Mouse (Mus musculus) forebrain, embryonic 10.5 days (tissue): Measurements from ENCODE around the gene Nfkbiz. TPM values are rescaled to one million over a fixed set of nuclear protein-coding genes. Genes with fewer than 3 reads are reported as not detected.
"Not testable (repeated sequence)": the region's sequence is repeated elsewhere in the genome, so short reads cannot be mapped to it uniquely, and the experiment has no call there.

Experiments used
- DNase-seq: peaks from one replicate; pipeline ENCODE4 v3.0.0-alpha.2; 2017; ENCODE audit warnings: low spot score; ENCODE audit errors: extremely low spot score
- H3K27ac ChIP-seq: fragments of 300-500 bp; sonication (generic); 2 replicates; pipeline ENCODE4 v1.5.1; 2016; ENCODE audit warnings: mild to moderate bottlenecking
- H3K27me3 ChIP-seq: fragments of 300-500 bp; sonication (generic); 2 replicates; pipeline ENCODE4 v1.6.1; 2016; ENCODE audit warnings: mild to moderate bottlenecking; ENCODE audit not compliant: poor library complexity, severe bottlenecking
- H3K36me3 ChIP-seq: fragments of 300-500 bp; sonication (generic); replicated peaks from 2 replicates; pipeline ENCODE4 v1.6.1; 2016; ENCODE audit warnings: mild to moderate bottlenecking, moderate library complexity
- H3K4me1 ChIP-seq: fragments of 300-500 bp; sonication (generic); 2 replicates; pipeline ENCODE4 v1.6.1; 2016
- H3K4me3 ChIP-seq: fragments of 300-500 bp; sonication (generic); 2 replicates; pipeline ENCODE4 v1.5.1; 2016; ENCODE audit warnings: mild to moderate bottlenecking, moderate library complexity
- H3K9me3 ChIP-seq: fragments of 300-500 bp; sonication (generic); 2 replicates; pipeline ENCODE4 v1.6.1; 2016; ENCODE audit warnings: mild to moderate bottlenecking, moderate library complexity
- WGBS: fragments of 180-500 bp; shearing (Covaris S2); methylation state at CpG from one replicate; pipeline ENCODE4 v1.1.7; 2016; 5-methylcytosine and 5-hydroxymethylcytosine counted together
- polyA plus RNA-seq: library from polyadenylated mRNA; unstranded; fragments of >200 nt; fragmentation: Nextera tagmentation; extraction: Ambion mirVana; gene quantifications from 2 replicates; pipeline ENCODE4 v1.2.1, GENCODE M21; 2016

The Nfkbiz gene
- polyA plus RNA-seq, 1 experiment from 2014 or later: 1.8 TPM

DNA sequence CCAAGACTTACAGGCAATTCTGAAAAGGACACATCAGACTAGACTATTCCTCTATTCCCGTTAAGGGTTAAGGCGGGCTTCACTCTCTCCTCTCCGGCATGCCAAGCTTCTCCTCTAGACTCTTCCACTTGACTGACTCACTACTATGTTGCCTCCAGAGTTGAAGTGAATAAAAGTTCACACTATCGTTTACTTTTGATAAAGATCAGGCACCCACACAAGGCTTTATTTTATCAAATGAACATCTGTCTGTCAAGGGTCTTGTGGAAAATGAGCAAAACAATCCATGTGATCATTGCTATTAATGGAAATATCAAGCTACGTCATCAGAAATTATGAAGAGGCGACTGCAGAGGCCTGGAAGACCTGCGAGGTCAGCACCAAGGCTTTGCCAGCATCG, 9.0 kb upstream of the Nfkbiz start:
- 85% methylated on average over 8 of the region's 8 CpGs for WGBS
- no peak for DNase-seq
- Histone ChIP-seq H3K27ac (no peak overlapping the region), H3K27me3 (no peaks in the 10 kb centered on the region), H3K9me3 (no peaks in the 10 kb centered on the region; the same call in 1 of the 2 replicates), H3K4me1 (no peaks in the 10 kb centered on the region), H3K4me3 (no peak overlapping the region), H3K36me3 (peaks cover 28% of the 10 kb centered on the region)

- H3K9me3 ChIP-seq: no peaks in the 10 kb centered on the region; the same call in 1 of the 2 replicates
- no peak overlapping the region for H3K27ac ChIP-seq
- no peak overlapping the region for H3K4me3 ChIP-seq
- no peaks in the 10 kb centered on the region for H3K27me3 ChIP-seq
- WGBS: 93% methylated on average over 3 of the region's 3 CpGs
- no peak for DNase-seq
- peaks cover 20% of the 10 kb centered on the region for H3K36me3 ChIP-seq
- no peaks in the 10 kb centered on the region for H3K4me1 ChIP-seq
Observed at GRCm38 (mm10) chr16:55844847-55845246, 6.1 kb upstream of the Nfkbiz start.

DNA sequence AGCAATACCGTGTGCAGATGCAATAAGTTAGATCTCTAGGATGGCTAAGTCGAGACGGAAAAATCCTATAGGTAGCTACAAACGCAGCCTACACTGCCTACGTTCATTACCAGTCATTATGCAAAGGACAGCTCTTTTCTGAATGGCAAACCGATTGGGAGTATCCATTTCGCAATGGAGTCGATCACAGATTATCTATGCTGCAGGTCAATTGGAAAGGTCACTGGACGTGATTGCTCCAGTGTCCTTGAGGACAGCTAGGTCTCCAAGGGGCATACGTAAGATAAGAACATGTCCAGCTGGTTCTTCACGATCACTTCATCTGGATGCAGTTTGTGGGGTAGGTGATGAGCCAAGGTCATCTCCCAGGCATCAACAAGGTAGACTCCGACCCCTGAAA, 5.2 kb upstream of the Nfkbiz start:
- Histone ChIP-seq H3K9me3 (no peaks in the 10 kb centered on the region; the same call in 1 of the 2 replicates), H3K4me1 (peaks cover 3% of the 10 kb centered on the region), H3K27me3 (no peaks in the 10 kb centered on the region), H3K27ac (no peak overlapping the region), H3K36me3 (peaks cover 20% of the 10 kb centered on the region), H3K4me3 (no peak overlapping the region)
- WGBS: 94% methylated on average over 12 of the region's 12 CpGs
- DNase-seq: no peak

DNA sequence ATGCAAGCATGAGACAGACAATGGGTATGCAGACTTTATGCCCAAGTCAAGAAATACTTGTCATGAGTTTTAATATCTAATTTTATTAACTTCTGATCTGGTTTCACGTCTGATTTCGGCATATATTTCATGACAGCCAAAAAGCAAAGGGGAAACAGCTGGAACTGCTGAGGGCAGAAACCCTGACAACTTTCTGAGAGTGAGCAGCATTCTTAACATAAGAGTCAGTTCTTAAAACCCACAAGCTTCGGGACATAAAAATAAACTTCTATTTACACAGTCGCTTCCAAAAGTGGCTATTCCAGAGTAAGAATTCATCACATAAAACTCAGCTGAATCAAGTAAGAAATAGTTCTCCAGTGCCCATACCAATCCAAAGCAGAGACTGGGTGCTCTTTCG, 4.4 kb upstream of the Nfkbiz start:
- H3K27me3 ChIP-seq: no peaks in the 10 kb centered on the region

GRCm38 (mm10) chr16:55841506-55841905, 2.8 kb upstream of the Nfkbiz start:
- 92% methylated on average over 6 of the region's 6 CpGs for WGBS
- Histone ChIP-seq H3K36me3 (peaks cover 16% of the 10 kb centered on the region), H3K9me3 (no peaks in the 10 kb centered on the region; the same call in 1 of the 2 replicates), H3K27ac (no peak overlapping the region), H3K27me3 (no peaks in the 10 kb centered on the region), H3K4me1 (peaks cover 19% of the 10 kb centered on the region), H3K4me3 (no peak overlapping the region)
- no peak for DNase-seq

More for the DNA sequence above, 4.4 kb upstream of the Nfkbiz start:
- DNase-seq: no peak
- Histone ChIP-seq H3K36me3 (peaks cover 20% of the 10 kb centered on the region), H3K4me3 (no peak overlapping the region), H3K27ac (no peak overlapping the region), H3K4me1 (peaks cover 10% of the 10 kb centered on the region), H3K9me3 (no peaks in the 10 kb centered on the region; the same call in 1 of the 2 replicates)
- 94% methylated on average over 5 of the region's 5 CpGs for WGBS

DNA sequence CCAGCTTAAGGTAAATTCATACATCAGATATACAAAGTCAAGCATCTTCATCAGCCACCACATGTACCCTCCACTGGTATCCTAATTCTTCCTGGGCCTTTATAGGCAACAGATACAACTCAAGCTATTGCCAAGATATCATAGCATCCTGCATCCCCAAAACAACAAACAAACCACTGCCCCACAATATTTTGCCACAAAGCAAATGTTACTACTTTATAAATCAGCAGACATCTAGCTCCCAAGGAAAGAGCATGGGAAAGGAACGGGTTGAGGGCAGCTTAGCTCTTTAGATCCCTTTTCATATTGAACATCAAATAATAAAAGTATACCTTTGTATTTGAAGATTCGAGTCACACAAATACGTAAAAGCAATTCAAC, 580 bp downstream of the Nfkbiz start:
- no peaks in the 10 kb centered on the region for H3K27me3 ChIP-seq
- H3K36me3 ChIP-seq: peaks cover 20% of the 10 kb centered on the region
- H3K27ac ChIP-seq: peak overlapping the region; percentile 97
- peaks cover 22% of the 10 kb centered on the region for H3K4me1 ChIP-seq
- 11% methylated on average over 3 of the region's 3 CpGs for WGBS
- H3K9me3 ChIP-seq: no peaks in the 10 kb centered on the region
- peak overlapping the region; percentile 66 for H3K4me3 ChIP-seq
- no peak for DNase-seq

- Histone ChIP-seq H3K36me3 (peaks cover 21% of the 10 kb centered on the region), H3K4me1 (peaks cover 22% of the 10 kb centered on the region), H3K4me3 (peak overlapping the region; percentile 66; the same call in 1 of the 2 replicates), H3K27ac (peak overlapping the region; percentile 97)
- WGBS: 91% methylated on average over 8 of the region's 8 CpGs
- not testable (repeated sequence) for H3K9me3 ChIP-seq, DNase-seq, H3K27me3 ChIP-seq
Observed at GRCm38 (mm10) chr16:55837653-55838052, 1.0 kb downstream of the Nfkbiz start.

DNA sequence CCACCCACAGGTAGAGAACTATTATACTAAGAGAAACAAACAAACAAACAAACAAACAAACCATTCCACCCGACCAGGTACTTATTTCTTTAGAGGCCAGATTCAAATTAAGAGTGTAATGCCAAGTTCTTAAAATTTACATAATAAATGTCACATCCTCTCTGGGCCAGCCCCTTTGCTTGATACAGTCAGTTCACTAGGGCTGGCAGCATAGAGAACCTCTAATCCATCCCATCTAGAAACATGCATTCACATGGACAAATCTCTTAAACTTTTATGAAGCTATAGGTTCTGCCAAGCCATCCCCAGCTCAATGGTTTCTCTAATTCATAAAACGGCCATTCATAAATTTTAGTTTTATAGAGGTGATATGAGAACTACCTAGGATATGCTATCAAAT, 1.5 kb downstream of the Nfkbiz start:
- DNase-seq: no peak
- Histone ChIP-seq H3K4me1 (peaks cover 22% of the 10 kb centered on the region), H3K9me3 (no peaks in the 10 kb centered on the region), H3K27me3 (no peaks in the 10 kb centered on the region), H3K4me3 (no peak overlapping the region), H3K27ac (no peak overlapping the region), H3K36me3 (peaks cover 21% of the 10 kb centered on the region)
- 77% methylated on average over 2 of the region's 2 CpGs for WGBS

- H3K4me3 ChIP-seq: no peak overlapping the region
- no peak for DNase-seq
- no peaks in the 10 kb centered on the region for H3K9me3 ChIP-seq
- H3K27me3 ChIP-seq: no peaks in the 10 kb centered on the region
- H3K4me1 ChIP-seq: peaks cover 22% of the 10 kb centered on the region
- H3K27ac ChIP-seq: no peak overlapping the region
- peaks cover 28% of the 10 kb centered on the region for H3K36me3 ChIP-seq
Observed at GRCm38 (mm10) chr16:55835798-55836197, 2.9 kb downstream of the Nfkbiz start.

GRCm38 (mm10) chr16:55832617-55833016, 6.1 kb downstream of the Nfkbiz start:
- no peak for DNase-seq
- no peaks in the 10 kb centered on the region for H3K9me3 ChIP-seq
- peaks cover 7% of the 10 kb centered on the region for H3K4me1 ChIP-seq
- H3K27me3 ChIP-seq: no peaks in the 10 kb centered on the region
- no peak overlapping the region for H3K27ac ChIP-seq
- peaks cover 28% of the 10 kb centered on the region for H3K36me3 ChIP-seq
- WGBS: 95% methylated on average over 8 of the region's 8 CpGs
- no peak overlapping the region for H3K4me3 ChIP-seq

GRCm38 (mm10) chr16:55832040-55832439, 6.7 kb downstream of the Nfkbiz start:
- no peak for DNase-seq
- 93% methylated on average over 6 of the region's 6 CpGs for WGBS
- no peaks in the 10 kb centered on the region for H3K9me3 ChIP-seq
- no peaks in the 10 kb centered on the region for H3K27me3 ChIP-seq
- H3K4me1 ChIP-seq: peaks cover 6% of the 10 kb centered on the region
- H3K4me3 ChIP-seq: no peak overlapping the region
- H3K36me3 ChIP-seq: peaks cover 28% of the 10 kb centered on the region
- no peak overlapping the region for H3K27ac ChIP-seq

DNA sequence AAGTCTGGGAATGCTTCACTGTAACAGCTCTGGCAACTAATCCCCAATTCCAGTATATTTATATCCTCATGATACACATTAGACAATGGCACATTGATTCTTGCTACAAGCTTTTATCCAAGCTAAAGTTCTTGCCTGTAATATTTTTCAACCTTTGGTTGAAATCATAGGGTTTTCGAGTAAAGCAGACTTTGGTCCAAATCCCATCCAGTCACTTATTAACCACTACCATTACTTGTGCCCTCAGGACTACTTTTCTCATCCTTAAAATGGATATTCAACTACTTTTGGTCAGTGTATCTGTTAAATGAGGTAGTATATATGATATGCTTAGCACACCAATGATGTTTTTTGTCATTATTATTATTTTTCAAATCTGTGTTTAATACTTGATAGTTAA, 7.2 kb downstream of the Nfkbiz start:
- peaks cover 28% of the 10 kb centered on the region for H3K36me3 ChIP-seq
- no peak for DNase-seq
- H3K27ac ChIP-seq: no peak overlapping the region
- peaks cover 3% of the 10 kb centered on the region for H3K4me1 ChIP-seq
- no peak overlapping the region for H3K4me3 ChIP-seq
- 92% methylated on average over 1 of the region's 1 CpGs for WGBS
- no peaks in the 10 kb centered on the region for H3K9me3 ChIP-seq
- H3K27me3 ChIP-seq: no peaks in the 10 kb centered on the region

DNA sequence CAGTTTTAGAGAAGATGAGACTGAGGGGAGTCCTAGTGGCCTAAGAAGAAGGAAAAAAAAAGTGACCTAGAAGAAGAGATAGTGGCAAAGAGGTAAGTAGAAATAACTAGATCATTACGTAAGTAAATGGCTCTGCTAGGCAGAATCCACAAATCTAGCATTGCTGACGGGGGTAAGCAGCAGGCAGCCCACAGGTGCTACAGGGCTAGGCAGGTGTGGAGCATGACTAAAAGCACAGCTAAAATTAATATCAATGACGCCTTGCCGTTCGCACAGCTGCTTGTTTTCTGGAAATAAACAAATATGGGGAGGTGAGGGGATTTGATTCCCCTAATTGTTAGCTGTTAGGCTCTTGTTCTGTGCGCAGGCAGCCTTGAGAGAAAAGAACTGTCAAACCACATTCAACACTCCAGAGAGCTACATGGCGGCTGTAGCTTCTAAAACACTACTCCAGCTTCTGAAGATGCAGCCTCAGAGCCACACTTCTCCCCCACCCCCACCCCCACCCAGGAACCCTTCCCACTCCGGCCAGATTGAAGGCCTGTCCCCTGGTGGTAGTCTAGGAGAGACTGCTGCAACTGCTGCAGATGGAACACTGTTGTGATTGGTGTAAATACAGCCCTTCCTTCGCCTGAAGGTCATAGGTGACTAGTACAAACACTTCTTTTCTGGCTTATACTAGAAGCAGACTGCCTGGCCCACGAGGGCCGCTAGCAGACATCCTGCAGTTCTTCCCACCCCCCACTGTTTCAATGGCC, 15.1 kb downstream of the Nfkbiz start:
- DNase-seq: no peak
- H3K36me3 ChIP-seq: peaks cover 6% of the 10 kb centered on the region; the same call in 1 of the 2 replicates
- peaks cover 53% of the 10 kb centered on the region for H3K4me1 ChIP-seq
- WGBS: 45% methylated on average over 11 of the region's 11 CpGs
- no peak overlapping the region for H3K4me3 ChIP-seq
- H3K27ac ChIP-seq: no peak overlapping the region
- no peaks in the 10 kb centered on the region for H3K9me3 ChIP-seq
- H3K27me3 ChIP-seq: peaks cover 9% of the 10 kb centered on the region; the same call in 1 of the 2 replicates
